Mouse (Mus musculus): ENCODE data around the gene Arpc1b.
A peak's percentile ranks its signal among the peaks of the same experiment; 100 is the strongest.

Gene Arpc1b

GRCm38 (mm10) chr5:145165184-145165583 is 51.2 kb downstream of the Arpc1b start:
- DNase-seq: no peak

DNA sequence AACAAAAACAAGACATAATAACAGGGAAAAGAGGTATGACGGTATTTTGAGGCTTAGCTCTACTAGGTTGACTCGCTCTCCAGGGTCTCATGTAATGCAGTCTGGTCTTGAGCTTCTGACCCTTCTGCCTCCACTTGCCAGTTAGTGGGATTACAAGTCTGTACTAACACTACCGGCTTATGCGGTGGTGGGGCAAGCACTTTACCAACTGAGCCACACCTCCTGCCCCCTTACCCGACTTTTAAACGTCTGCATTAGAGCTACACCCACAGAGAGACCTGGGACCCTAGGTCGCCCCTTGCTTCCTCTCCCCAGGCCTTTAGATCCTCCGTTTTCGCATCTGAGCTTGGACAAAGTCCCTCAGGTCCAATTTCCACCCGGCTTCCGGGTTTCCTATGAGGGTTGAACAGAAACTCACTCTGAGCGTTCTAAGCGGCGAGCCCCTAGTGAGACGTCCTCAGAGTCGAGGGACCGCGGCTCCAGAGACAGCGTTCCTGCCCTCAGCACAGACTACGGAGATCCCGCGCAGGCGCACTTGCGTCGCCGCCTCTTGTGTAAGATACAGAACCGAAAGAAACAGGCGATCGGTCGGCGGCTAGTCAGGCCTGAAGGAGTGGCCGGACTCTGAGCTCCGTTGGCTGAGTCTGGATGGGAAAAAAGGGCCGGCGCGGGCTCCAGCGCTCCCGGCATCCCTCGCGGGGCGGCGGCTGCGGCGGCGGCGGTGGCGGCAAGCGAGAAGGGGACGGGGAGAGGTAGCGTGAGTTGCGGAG is 52.7 kb downstream of the Arpc1b start, which contains the start of the genes Ptcd1 and Cpsf4:
TSS of gene Ptcd1 (minus strand) at position 573 of the 770 bp plus-strand sequence.
TSS of gene Cpsf4 (plus strand) at position 678 of the 770 bp plus-strand sequence.
- peak; percentile 99 for DNase-seq

DNA sequence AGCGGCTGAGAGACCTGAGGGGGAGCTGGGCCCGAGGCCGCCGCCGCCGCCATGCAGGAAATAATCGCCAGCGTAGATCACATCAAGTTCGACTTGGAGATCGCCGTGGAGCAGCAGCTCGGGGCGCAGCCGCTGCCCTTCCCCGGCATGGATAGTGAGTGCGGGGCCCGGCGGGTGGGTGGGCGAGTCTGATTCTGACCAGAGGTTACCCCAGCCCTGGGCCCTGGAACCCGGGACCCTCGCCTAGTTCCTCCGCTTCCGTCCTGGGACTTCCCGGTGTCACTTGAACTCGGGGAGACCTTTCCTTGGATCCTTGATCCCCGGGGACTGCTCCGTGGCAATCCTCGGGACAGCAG is 53.3 kb downstream of the Arpc1b start:
- no peak for DNase-seq

- no peak for DNase-seq
Measured at GRCm38 (mm10) chr5:145178461-145178980, 64.5 kb downstream of the Arpc1b start.
